Mouse (Mus musculus): Measurements from ENCODE around the gene Gm3020. TPM values are rescaled to one million over a fixed set of nuclear protein-coding genes. Genes with fewer than 3 reads are reported as not detected.
"Not testable (repeated sequence)": the region's sequence is repeated elsewhere in the genome, so short reads cannot be mapped to it uniquely, and the experiment has no call there.

Gene Gm3020
- polyA plus RNA-seq (2016; fragmentation: Nextera tagmentation; extraction: Ambion mirVana): 4.5 and 5.9 TPM in 2 replicates

DNA sequence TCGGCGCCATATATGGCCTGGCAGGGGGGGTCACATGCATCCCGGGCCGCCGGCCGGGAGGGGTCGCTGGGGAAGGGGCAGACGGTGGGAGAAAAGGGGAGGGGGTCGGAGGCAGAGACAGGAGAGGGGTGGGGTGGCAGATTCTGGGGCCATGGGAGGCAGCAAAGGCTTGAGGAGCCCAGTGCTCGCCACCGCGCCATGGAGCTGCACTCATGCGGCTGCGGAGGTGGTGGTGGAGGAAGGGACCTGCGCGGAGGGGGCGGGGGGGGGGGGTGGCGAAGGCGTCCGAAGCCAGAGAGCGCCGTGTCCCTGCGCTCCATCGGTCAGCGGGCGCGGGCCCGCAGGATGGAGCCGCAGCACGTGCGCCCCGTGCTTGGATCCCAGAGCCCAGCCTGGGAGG, at the start of gene Gm3020:
Gene Gm3020 (plus strand): TSS at position 301 of the 400 bp plus-strand sequence.
- not testable (repeated sequence) for H3K4me2 ChIP-seq (replicated peaks); ATAC-seq (ENCODE audit: low FRiP score, low read depth); H3K4me1 ChIP-seq; H3K27ac ChIP-seq; H3K36me3 ChIP-seq; H3K9me3 ChIP-seq; H3K9ac ChIP-seq; H3K4me3 ChIP-seq; H3K27me3 ChIP-seq (replicated peaks)
- no CpG with 5 or more reads among the region's 32 CpGs for WGBS

DNA sequence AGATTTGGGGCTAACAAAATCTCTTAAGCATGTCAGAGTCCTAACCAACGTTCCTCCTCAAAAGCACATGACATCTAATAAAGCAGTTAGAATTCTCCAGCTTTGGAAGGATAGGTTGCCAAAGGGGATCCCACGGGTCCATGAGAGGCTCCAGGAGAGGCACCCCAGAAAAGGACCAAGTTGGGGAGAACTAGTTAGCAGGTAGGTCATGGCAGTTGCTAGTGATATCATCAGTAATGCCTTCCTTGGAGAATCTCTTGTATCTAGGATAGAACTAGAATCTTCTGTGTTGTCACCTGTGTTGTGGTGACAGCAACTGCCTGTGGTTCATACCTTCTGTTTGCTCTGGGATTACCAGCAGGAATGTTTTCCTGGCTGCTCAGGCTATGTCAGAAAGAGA, 17.6 kb upstream of the Gm3020 start, which contains the start of gene Gm3012:
Gene Gm3012 (plus strand): TSS at position 301 of the 400 bp plus-strand sequence.
- H3K9me3 ChIP-seq; ATAC-seq (ENCODE audit: low FRiP score, low read depth); H3K4me3 ChIP-seq; H3K36me3 ChIP-seq; H3K4me1 ChIP-seq; H3K9ac ChIP-seq; H3K27me3 ChIP-seq (replicated peaks); H3K27ac ChIP-seq; H3K4me2 ChIP-seq (replicated peaks): not testable (repeated sequence)
- WGBS: no CpG with 5 or more reads among the region's 2 CpGs

- not testable (repeated sequence) for H3K9ac ChIP-seq; ATAC-seq (ENCODE audit: low FRiP score, low read depth); H3K9me3 ChIP-seq; H3K36me3 ChIP-seq; H3K27me3 ChIP-seq (replicated peaks); H3K27ac ChIP-seq; H3K4me2 ChIP-seq (replicated peaks); H3K4me1 ChIP-seq; H3K4me3 ChIP-seq
- no CpG with 5 or more reads among the region's 3 CpGs for WGBS
Observed at GRCm38 (mm10) chr14:3688483-3688882, 36.7 kb downstream of the Gm3020 start, which contains the start of gene Gm3043. TSS of gene Gm3043 (plus strand) at chr14:3688783.

Other genes with a start within 250 kb of the Gm3020 start
- gene Gm10409, start 239.4 kb upstream of the Gm3020 start, polyA plus RNA-seq (2016; fragmentation: Nextera tagmentation; extraction: Ambion mirVana): 4.5 and 5.9 TPM in 2 replicates
- 1.4 and 2.8 TPM in 2 replicates for gene Gm3005, start 223.9 kb upstream of the Gm3020 start, polyA plus RNA-seq (2016; fragmentation: Nextera tagmentation; extraction: Ambion mirVana)
- not detected in 2 replicates for gene Gm10408, start 202.7 kb upstream of the Gm3020 start, polyA plus RNA-seq (2016; fragmentation: Nextera tagmentation; extraction: Ambion mirVana)
- not detected in 2 replicates for gene Gm3012, start 17.5 kb upstream of the Gm3020 start, polyA plus RNA-seq (2016; fragmentation: Nextera tagmentation; extraction: Ambion mirVana)
- gene Gm3043, start 36.8 kb downstream of the Gm3020 start, polyA plus RNA-seq (2016; fragmentation: Nextera tagmentation; extraction: Ambion mirVana): not detected in 2 replicates
- gene Gm3002, start 158.0 kb downstream of the Gm3020 start, polyA plus RNA-seq (2016; fragmentation: Nextera tagmentation; extraction: Ambion mirVana): 0.96 and 2.1 TPM in 2 replicates
- gene Gm3033, start 194.2 kb downstream of the Gm3020 start, polyA plus RNA-seq (2016; fragmentation: Nextera tagmentation; extraction: Ambion mirVana): not detected in 2 replicates
- not detected in 2 replicates for gene Gm2916, start 232.1 kb downstream of the Gm3020 start, polyA plus RNA-seq (2016; fragmentation: Nextera tagmentation; extraction: Ambion mirVana)

Data from neural tube, embryonic 12.5 days (tissue).